Mouse (Mus musculus): ENCODE results near the gene Zfp512. TPM values are rescaled to one million over a fixed set of nuclear protein-coding genes. Genes with fewer than 3 reads are reported as not detected.
"Not testable (repeated sequence)": the region's sequence is repeated elsewhere in the genome, so short reads cannot be mapped to it uniquely, and the experiment has no call there.

Zfp512 gene
- polyA plus RNA-seq, 1 experiment from 2014 or later = 55.3 TPM

GRCm38 (mm10) chr5:31492031-31492430, 39.8 kb downstream of the Zfp512 start:
- Histone ChIP-seq H3K36me3 (peaks cover 7% of the 10 kb centered on the region), H3K27ac (no peak overlapping the region), H3K9ac (no peak overlapping the region), H3K9me3 (no peaks in the 10 kb centered on the region), H3K4me3 (no peak overlapping the region), H3K4me2 (no peak overlapping the region), H3K27me3 (no peaks in the 10 kb centered on the region), H3K4me1 (peaks cover 15% of the 10 kb centered on the region)
- ATAC-seq (ENCODE audit: borderline replicate concordance, extremely low read depth, low FRiP score, low TSS enrichment) = no peak
- 40% methylated on average over 1 of the region's 1 CpGs for WGBS

- Histone ChIP-seq H3K9me3 (no peaks in the 10 kb centered on the region), H3K4me2 (peak within 1 kb of the TSS; percentile 80), H3K4me3 (peak within 1 kb of the TSS; percentile 81), H3K27ac (no peak within 1 kb of the TSS), H3K4me1 (peaks cover 15% of the 10 kb centered on the region), H3K27me3 (no peaks in the 10 kb centered on the region), H3K36me3 (peaks cover 29% of the 10 kb centered on the region), H3K9ac (peak within 1 kb of the TSS; percentile 68)
- peak; percentile 100 for ATAC-seq (ENCODE audit: borderline replicate concordance, extremely low read depth, low FRiP score, low TSS enrichment)
- WGBS = under 1% methylated on average over 49 of the region's 49 CpGs
Observed at GRCm38 (mm10) chr5:31494513-31495297, 42.5 kb downstream of the Zfp512 start, which contains the start of gene Gpn1. TSS of gene Gpn1 (plus strand) at chr5:31494741.

- no peaks in the 10 kb centered on the region for H3K9me3 ChIP-seq
Observed at GRCm38 (mm10) chr5:31504843-31505242, 52.6 kb downstream of the Zfp512 start.

GRCm38 (mm10) chr5:31512481-31512880, 60.2 kb downstream of the Zfp512 start:
- Histone ChIP-seq H3K27me3 (no peaks in the 10 kb centered on the region), H3K4me1 (no peaks in the 10 kb centered on the region), H3K4me2 (no peak overlapping the region), H3K9ac (no peak overlapping the region), H3K4me3 (no peak overlapping the region), H3K9me3 (no peaks in the 10 kb centered on the region), H3K27ac (no peak overlapping the region), H3K36me3 (peaks cover 75% of the 10 kb centered on the region)
- 74% methylated on average over 1 of the region's 1 CpGs for WGBS
- ATAC-seq (ENCODE audit: borderline replicate concordance, extremely low read depth, low FRiP score, low TSS enrichment) = no peak

More at GRCm38 (mm10) chr5:31504843-31505242, 52.6 kb downstream of the Zfp512 start:
- peaks cover 68% of the 10 kb centered on the region for H3K36me3 ChIP-seq
- H3K9ac ChIP-seq = no peak overlapping the region
- no peak overlapping the region for H3K4me2 ChIP-seq
- no peak overlapping the region for H3K4me3 ChIP-seq
- 52% methylated on average over 10 of the region's 10 CpGs for WGBS
- ATAC-seq (ENCODE audit: borderline replicate concordance, extremely low read depth, low FRiP score, low TSS enrichment) = no peak
- no peaks in the 10 kb centered on the region for H3K27me3 ChIP-seq
- no peaks in the 10 kb centered on the region for H3K4me1 ChIP-seq
- no peak overlapping the region for H3K27ac ChIP-seq

GRCm38 (mm10) chr5:31520556-31520955, 68.3 kb downstream of the Zfp512 start:
- H3K4me1 ChIP-seq = peaks cover 2% of the 10 kb centered on the region; the same call in 1 of the 2 replicates
- ATAC-seq (ENCODE audit: borderline replicate concordance, extremely low read depth, low FRiP score, low TSS enrichment) = no peak
- no peak overlapping the region for H3K4me3 ChIP-seq
- WGBS = 69% methylated on average over 6 of the region's 6 CpGs
- no peaks in the 10 kb centered on the region for H3K9me3 ChIP-seq
- H3K27ac ChIP-seq = no peak overlapping the region
- H3K4me2 ChIP-seq = no peak overlapping the region
- H3K27me3 ChIP-seq = no peaks in the 10 kb centered on the region
- peaks cover 58% of the 10 kb centered on the region for H3K36me3 ChIP-seq
- H3K9ac ChIP-seq = no peak overlapping the region

- Histone ChIP-seq H3K36me3 (peaks cover 19% of the 10 kb centered on the region), H3K27ac (peak within 1 kb of the TSS; percentile 90), H3K27me3 (no peaks in the 10 kb centered on the region), H3K9ac (peak within 1 kb of the TSS; percentile 85), H3K4me1 (peaks cover 16% of the 10 kb centered on the region), H3K4me2 (peak within 1 kb of the TSS; percentile 92), H3K4me3 (peak within 1 kb of the TSS; percentile 97), H3K9me3 (no peaks in the 10 kb centered on the region)
- under 1% methylated on average over 28 of the region's 28 CpGs for WGBS
- ATAC-seq (ENCODE audit: borderline replicate concordance, extremely low read depth, low FRiP score, low TSS enrichment) = peak; percentile 49
Observed at GRCm38 (mm10) chr5:31526354-31527116, 74.3 kb downstream of the Zfp512 start, which contains the start of gene Slc4a1ap. TSS of gene Slc4a1ap (plus strand) at chr5:31526995.

- H3K9ac ChIP-seq = peak overlapping the region; percentile 85
- peak overlapping the region; percentile 90; the same call in 1 of the 2 replicates for H3K27ac ChIP-seq
- H3K9me3 ChIP-seq = no peaks in the 10 kb centered on the region
- no peaks in the 10 kb centered on the region for H3K27me3 ChIP-seq
- H3K36me3 ChIP-seq = peaks cover 25% of the 10 kb centered on the region
- H3K4me3 ChIP-seq = peak overlapping the region; percentile 97
- peaks cover 16% of the 10 kb centered on the region for H3K4me1 ChIP-seq
- peak overlapping the region; percentile 92 for H3K4me2 ChIP-seq
- 3% methylated on average over 40 of the region's 40 CpGs for WGBS
- peak; percentile 8; the same call in 1 of the 2 replicates for ATAC-seq (ENCODE audit: borderline replicate concordance, extremely low read depth, low FRiP score, low TSS enrichment)
Observed at GRCm38 (mm10) chr5:31527117-31527680, 75.0 kb downstream of the Zfp512 start.

GRCm38 (mm10) chr5:31527707-31528106, 75.5 kb downstream of the Zfp512 start, which contains the start of gene Supt7l:
TSS of gene Supt7l (minus strand) at chr5:31527807.
- Histone ChIP-seq H3K27ac (peak within 1 kb of the TSS; percentile 90), H3K9ac (peak within 1 kb of the TSS; percentile 85), H3K4me1 (peaks cover 16% of the 10 kb centered on the region), H3K4me2 (peak within 1 kb of the TSS; percentile 92), H3K4me3 (peak within 1 kb of the TSS; percentile 97), H3K36me3 (peaks cover 26% of the 10 kb centered on the region)
- not testable (repeated sequence) for H3K9me3 ChIP-seq; ATAC-seq (ENCODE audit: borderline replicate concordance, extremely low read depth, low FRiP score, low TSS enrichment); H3K27me3 ChIP-seq
- 77% methylated on average over 11 of the region's 11 CpGs for WGBS

- Histone ChIP-seq H3K9me3 (no peaks in the 10 kb centered on the region), H3K4me2 (peak overlapping the region; percentile 92), H3K36me3 (peaks cover 32% of the 10 kb centered on the region), H3K4me3 (no peak overlapping the region), H3K27me3 (no peaks in the 10 kb centered on the region), H3K4me1 (peaks cover 16% of the 10 kb centered on the region), H3K9ac (no peak overlapping the region), H3K27ac (no peak overlapping the region)
- no peak for ATAC-seq (ENCODE audit: borderline replicate concordance, extremely low read depth, low FRiP score, low TSS enrichment)
- WGBS = 47% methylated on average over 2 of the region's 2 CpGs
Observed at GRCm38 (mm10) chr5:31528560-31528959, 76.3 kb downstream of the Zfp512 start.
